Mouse (Mus musculus) lung, adult 2 months (tissue): ENCODE measurements around the gene Tbc1d10b.
A peak's percentile ranks its signal among the peaks of the same experiment; 100 is the strongest.

Experiments used
- CTCF ChIP-seq: fragments of 200-500 bp; IDR thresholded peaks from 2 replicates; pipeline ENCODE4 v1.5.1; 2011; ENCODE audit warnings: mild to moderate bottlenecking, low read length, control low read depth; ENCODE audit not compliant: insufficient read depth
- POLR2A ChIP-seq: fragments of 200-500 bp; IDR thresholded peaks from 2 replicates; pipeline ENCODE4 v1.6.1; 2011; ENCODE audit warnings: low read depth, mild to moderate bottlenecking, control low read depth, low read length, borderline replicate concordance; ENCODE audit errors: extremely low read depth

GRCm38 (mm10) chr7:127243870-127244657 lies 35.8 kb upstream of the Tbc1d10b start, which contains the start of gene Zfp771:
- TF ChIP-seq CTCF (no peak), POLR2A (peak; percentile 62)
